Mouse (Mus musculus) liver, embryonic 14.5 days (tissue): ENCODE measurements around the gene Rtl5. TPM values are rescaled to one million over a fixed set of nuclear protein-coding genes. Genes with fewer than 3 reads are reported as not detected.

ENCODE experiments used
- ATAC-seq: fragments of 200-750 bp; cut with Nextera tagmentation; 2 replicates; pipeline ENCODE4 v1.8.0; 2017; ENCODE audit warnings: moderate number of reproducible peaks, mild to moderate bottlenecking, moderate library complexity; ENCODE audit not compliant: insufficient read depth
- DNase-seq, 3 experiments: peaks; one replicate each; pipeline ENCODE4 v3.0.0-alpha.2; 2012 to 2013; ENCODE audit warnings: low read depth in 3 of 3, low spot score in 3 of 3
- H3K27ac ChIP-seq: fragments of 300-500 bp; sonication (generic); 2 replicates; pipeline ENCODE4 v1.5.1; 2014; ENCODE audit warnings: moderate library complexity, mild to moderate bottlenecking, control low read depth, inconsistent platforms
- H3K27me3 ChIP-seq: fragments of 300-500 bp; sonication (generic); 2 replicates; pipeline ENCODE4 v1.6.1; 2014; ENCODE audit warnings: mild to moderate bottlenecking, low read length, moderate library complexity; ENCODE audit not compliant: control insufficient read depth, insufficient read depth
- H3K36me3 ChIP-seq: fragments of 300-500 bp; sonication (generic); replicated peaks from 2 replicates; pipeline ENCODE4 v1.6.1; 2014; ENCODE audit warnings: low read depth; ENCODE audit not compliant: control insufficient read depth, insufficient read depth
- H3K4me1 ChIP-seq, 2 experiments: fragments of 200-500 bp in 1 of 2; fragments of 300-500 bp in 1 of 2; sonication (generic) in 1 of 2; replicated peaks; 2 replicates each; pipeline ENCODE4 v1.6.1; 2012 to 2014; ENCODE audit warnings: antibody characterized with exemption in 1 of 2, inconsistent platforms in 1 of 2, low read length in 1 of 2; ENCODE audit not compliant: control insufficient read depth in 2 of 2, insufficient read depth in 2 of 2
- H3K4me2 ChIP-seq: fragments of 300-500 bp; sonication (generic); 2 replicates; pipeline ENCODE4 v1.6.1; 2014; ENCODE audit warnings: low read depth, mild to moderate bottlenecking, control low read depth, moderate library complexity
- H3K4me3 ChIP-seq, 2 experiments: fragments of 200-500 bp in 1 of 2; fragments of 300-500 bp in 1 of 2; sonication (generic) in 1 of 2; 2 replicates each; pipeline ENCODE4 v1.5.1; 2012 to 2014; ENCODE audit warnings: low read depth in 2 of 2, low read length in 2 of 2, mild to moderate bottlenecking in 2 of 2, control low read depth in 1 of 2, inconsistent platforms in 1 of 2, moderate library complexity in 1 of 2; ENCODE audit not compliant: insufficient read depth in 1 of 2
- H3K9ac ChIP-seq: fragments of 300-500 bp; sonication (generic); replicated peaks from 2 replicates; pipeline ENCODE4 v1.6.1; 2014; ENCODE audit warnings: mild to moderate bottlenecking, control low read depth, moderate library complexity
- H3K9me3 ChIP-seq: fragments of 300-500 bp; sonication (generic); 2 replicates; pipeline ENCODE4 v1.6.1; 2016; ENCODE audit warnings: low read length, mixed read lengths; ENCODE audit not compliant: control insufficient read depth
- EP300 ChIP-seq: IDR thresholded peaks from 2 replicates; pipeline ENCODE4 v1.6.1; 2016; ENCODE audit warnings: antibody characterized with exemption, low read depth
- WGBS: fragments of 180-500 bp; shearing (Covaris S2); extraction: QIAGEN DNeasy Blood & Tissue Kit; methylation state at CpG from one replicate; pipeline ENCODE4 v1.1.7; 2014; ENCODE audit not compliant: insufficient replicate concordance; 5-methylcytosine and 5-hydroxymethylcytosine counted together
- polyA plus RNA-seq, 2 experiments: library from polyadenylated mRNA; depleted of rRNA in 1 of 2; stranded (reverse) in 1 of 2; unstranded in 1 of 2; fragments of >200 nt; fragmentation: Nextera tagmentation in 1 of 2; extraction: Ambion mirVana in 1 of 2; gene quantifications; 2 replicates each; pipeline versions ENCODE4 v1.2.1 to v1.2.3; 2012 to 2014

Rtl5 gene
- polyA plus RNA-seq, 2 experiments, result 0.04 to 1.1 TPM

DNA sequence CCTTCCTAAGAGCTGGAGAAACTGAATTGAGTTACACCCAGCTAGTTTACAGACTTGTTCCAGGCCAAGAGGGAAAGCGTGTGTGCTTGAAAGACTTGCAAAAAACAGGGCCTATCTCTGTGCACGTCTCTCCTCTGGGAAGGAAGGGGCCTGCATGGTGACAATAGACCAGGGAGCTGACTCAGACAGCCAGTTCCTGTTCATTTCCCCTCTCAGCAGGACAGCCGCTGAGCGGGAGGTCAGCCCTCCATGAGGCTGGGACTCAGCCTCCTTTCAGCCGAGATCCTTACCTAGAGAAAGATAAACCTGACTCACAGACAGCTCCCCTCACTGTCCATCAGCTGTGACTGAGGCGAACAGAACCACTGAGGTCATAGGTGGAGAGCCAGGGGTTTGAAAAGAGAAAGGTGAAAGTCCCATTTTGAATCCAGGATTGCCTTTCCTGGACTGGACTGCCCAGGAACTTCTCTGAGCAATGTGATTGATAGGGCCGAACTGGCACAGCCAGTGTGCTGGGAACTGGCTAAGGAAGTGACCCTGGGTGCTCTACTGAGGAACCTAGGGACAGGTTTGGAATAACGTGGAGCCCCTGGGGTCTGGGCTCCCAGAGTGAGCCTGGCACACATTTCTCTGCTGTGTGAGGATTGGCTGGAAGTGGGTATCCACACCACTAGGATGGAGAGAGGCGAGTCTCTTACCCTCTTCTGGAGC is 53.7 kb downstream of the Rtl5 start:
- ATAC-seq (no peak), DNase-seq (no peak)
- Histone ChIP-seq H3K4me2 (no peak overlapping the region), H3K4me1 (no peaks in the 10 kb centered on the region; a peak in 1 of 4 replicates), H3K9me3 (no peaks in the 10 kb centered on the region), H3K36me3 (no peaks in the 10 kb centered on the region), H3K9ac (no peak overlapping the region), H3K4me3 (no peak overlapping the region), H3K27me3 (no peaks in the 10 kb centered on the region; the same call in 1 of the 2 replicates), H3K27ac (no peak overlapping the region)
- WGBS, result 24% methylated on average over 9 of the region's 9 CpGs
- TF ChIP-seq EP300, result no peak

Other genes starting within 250 kb of the Rtl5 start
- gene Nhsl2, start 221.9 kb downstream of the Rtl5 start, polyA plus RNA-seq (2012; rRNA removed), result 0.27 and 0.39 TPM in 2 replicates
- gene Nhsl2, start 221.9 kb downstream of the Rtl5 start, polyA plus RNA-seq (2014; fragmentation: Nextera tagmentation; extraction: Ambion mirVana), result 1.1 and 1.3 TPM in 2 replicates
- 21.4 and 45.2 TPM in 2 replicates for gene Pin4, start 48.1 kb upstream of the Rtl5 start, polyA plus RNA-seq (2012; rRNA removed)
- 59.5 and 69.3 TPM in 2 replicates for gene Pin4, start 48.1 kb upstream of the Rtl5 start, polyA plus RNA-seq (2014; fragmentation: Nextera tagmentation; extraction: Ambion mirVana)
- 3.1 and 5.3 TPM in 2 replicates for gene Ercc6l, start 85.8 kb upstream of the Rtl5 start, polyA plus RNA-seq (2012; rRNA removed)
- gene Ercc6l, start 85.8 kb upstream of the Rtl5 start, polyA plus RNA-seq (2014; fragmentation: Nextera tagmentation; extraction: Ambion mirVana), result 11.1 and 14.7 TPM in 2 replicates
- gene Rps4x, start 118.1 kb upstream of the Rtl5 start, polyA plus RNA-seq (2012; rRNA removed), result 594 and 1,018 TPM in 2 replicates
- 625 and 638 TPM in 2 replicates for gene Rps4x, start 118.1 kb upstream of the Rtl5 start, polyA plus RNA-seq (2014; fragmentation: Nextera tagmentation; extraction: Ambion mirVana)
- gene Cited1, start 180.9 kb upstream of the Rtl5 start, polyA plus RNA-seq (2012; rRNA removed), result 45.2 and 69.2 TPM in 2 replicates
- gene Cited1, start 180.9 kb upstream of the Rtl5 start, polyA plus RNA-seq (2014; fragmentation: Nextera tagmentation; extraction: Ambion mirVana), result 61.0 and 69.3 TPM in 2 replicates